Comparison of ENCODE assay signal across 8 mouse cellular contexts in the genomic region with DNA sequence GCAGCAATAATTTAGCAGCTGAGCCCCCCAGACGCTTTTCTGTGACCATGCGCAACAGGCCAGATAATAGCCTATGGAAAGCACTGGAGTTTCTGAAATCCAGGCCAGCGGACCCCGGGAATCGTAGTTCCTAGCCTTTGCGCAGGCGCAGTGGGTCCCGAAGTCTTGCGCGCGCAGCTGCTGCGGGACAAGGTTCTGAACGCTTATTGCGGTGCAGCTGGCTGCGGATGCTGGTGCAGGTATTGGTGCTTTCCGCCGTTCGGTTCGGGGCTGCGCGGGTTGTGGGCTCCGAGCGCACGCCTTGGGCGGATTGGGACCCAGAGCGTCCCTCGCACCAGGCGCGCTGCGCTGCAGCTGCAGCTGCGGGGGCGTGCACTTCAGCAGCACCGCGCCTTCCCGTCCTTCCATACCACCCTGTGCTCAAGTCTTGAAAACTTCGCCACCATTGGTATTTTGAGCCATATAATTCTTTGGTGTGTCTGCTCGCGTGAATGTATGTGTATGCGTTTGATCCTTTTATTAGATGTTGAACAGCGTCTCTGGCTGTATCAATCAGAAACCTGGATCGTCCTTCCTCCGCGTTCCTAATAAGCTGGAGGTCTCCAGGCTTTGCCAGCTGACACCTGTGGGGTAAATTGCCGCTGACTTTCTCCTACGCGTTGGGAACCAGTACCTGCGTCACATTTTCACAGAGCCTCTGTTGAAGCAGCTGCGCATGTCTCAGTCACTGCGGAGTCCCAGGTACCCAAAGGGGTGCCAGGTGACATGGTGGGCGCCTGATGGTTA. TPM values are rescaled to one million over a fixed set of nuclear protein-coding genes. Genes with fewer than 3 reads are reported as not detected.
A peak's percentile ranks its signal among the peaks of the same experiment; 100 is the strongest.
DNase-seq lines count a peak whose midpoint lies in the region; ATAC-seq and TF ChIP-seq lines count a peak whose summit lies in the region.

Zkscan16 (plus strand) TSS at position 209 of the 786 bp plus-strand sequence.

- WGBS in hindbrain, embryonic 11.5 days = 2% methylated on average over 50 of the region's 50 CpGs
- under 1% methylated on average over 50 of the region's 50 CpGs for WGBS in lung, embryonic 14.5 days
- 1% methylated on average over 50 of the region's 50 CpGs for WGBS in olfactory bulb, adult 2 months

- peak within 1 kb of the TSS; percentile 64 for H3K4me3 ChIP-seq in hindbrain, embryonic 11.5 days (ENCODE audit: low read depth, low read length)
- peak within 1 kb of the TSS; percentile 65 for H3K4me3 ChIP-seq in lung, embryonic 14.5 days (ENCODE audit: low read depth, low read length)
- peak within 1 kb of the TSS; percentile 75 for H3K4me3 ChIP-seq in olfactory bulb, adult 2 months (ENCODE audit: insufficient read depth, low read depth, low read length)

- TF ChIP-seq POLR2A in olfactory bulb, adult 2 months (IDR thresholded peaks at IDR 0.05; ENCODE audit: insufficient read depth, low read depth, low read length) = peak; percentile 41; the same call in 1 of the 2 replicates

- H3K4me2 ChIP-seq in hindbrain, embryonic 11.5 days (replicated peaks; ENCODE audit: low read depth, low read length) = peak within 1 kb of the TSS; percentile 66
- H3K4me2 ChIP-seq in lung, embryonic 14.5 days = peak within 1 kb of the TSS; percentile 90

- peak within 1 kb of the TSS; percentile 65 for H3K9ac ChIP-seq in hindbrain, embryonic 11.5 days (ENCODE audit: low read depth, low read length)
- peak within 1 kb of the TSS; percentile 57 for H3K9ac ChIP-seq in lung, embryonic 14.5 days

- TF ChIP-seq CTCF in lung, embryonic 14.5 days (IDR thresholded peaks at IDR 0.05; ENCODE audit: low read depth) = no peak
- TF ChIP-seq CTCF in olfactory bulb, adult 2 months (IDR thresholded peaks at IDR 0.05; ENCODE audit: insufficient read depth, low read depth, low read length) = no peak

- peak; percentile 81 for DNase-seq in Muller cell, postnatal 12 days (ENCODE audit: inconsistent ontology term)
- peak; percentile 90 for DNase-seq in cerebellum, adult 9-10 months
- peak; percentile 87 to 93 for DNase-seq in frontal cortex, postnatal 10 days (ENCODE audit: low spot score in 2 of 2)
- DNase-seq in hindbrain, embryonic 11.5 days (ENCODE audit: low spot score) = peak; percentile 96
- DNase-seq in layer of hippocampus, adult 9-10 months (ENCODE audit: low spot score) = peak; percentile 83
- peak; percentile 95 for DNase-seq in lung, embryonic 14.5 days
- DNase-seq in testis, postnatal 14 days (ENCODE audit: low spot score) = peak; percentile 85

- no peaks in the 10 kb centered on the region for H3K9me3 ChIP-seq in hindbrain, embryonic 11.5 days (ENCODE audit: control insufficient read depth, low read length)
- no peaks in the 10 kb centered on the region for H3K9me3 ChIP-seq in lung, embryonic 14.5 days (ENCODE audit: low read depth, low read length)

- H3K36me3 ChIP-seq in hindbrain, embryonic 11.5 days (ENCODE audit: control insufficient read depth, insufficient read depth, low read length) = no peaks in the 10 kb centered on the region
- H3K36me3 ChIP-seq in lung, embryonic 14.5 days (ENCODE audit: insufficient read depth) = no peaks in the 10 kb centered on the region

- H3K27me3 ChIP-seq in hindbrain, embryonic 11.5 days (ENCODE audit: control insufficient read depth, insufficient read depth, low read length) = no peaks in the 10 kb centered on the region
- H3K27me3 ChIP-seq in lung, embryonic 14.5 days (ENCODE audit: insufficient read depth, low read length) = 0 out of 2 replicates have a peak, but pooled peaks cover 5% of the 10 kb centered on the region

- no peaks in the 10 kb centered on the region for H3K4me1 ChIP-seq in hindbrain, embryonic 11.5 days (replicated peaks; ENCODE audit: control insufficient read depth, insufficient read depth, low read length)
- H3K4me1 ChIP-seq in lung, embryonic 14.5 days (ENCODE audit: insufficient read depth) = no peaks in the 10 kb centered on the region
- peaks cover 10% of the 10 kb centered on the region for H3K4me1 ChIP-seq in olfactory bulb, adult 2 months (ENCODE audit: control insufficient read depth, insufficient read depth, low read length)

- ATAC-seq in hindbrain, embryonic 11.5 days (ENCODE audit: low FRiP score) = peak; percentile 88
- peak; percentile 84 for ATAC-seq in lung, embryonic 14.5 days (ENCODE audit: insufficient read depth)

- H3K27ac ChIP-seq in hindbrain, embryonic 11.5 days (ENCODE audit: low read depth, low read length) = no peak within 1 kb of the TSS
- H3K27ac ChIP-seq in lung, embryonic 14.5 days (ENCODE audit: low read depth) = no peak within 1 kb of the TSS
- H3K27ac ChIP-seq in olfactory bulb, adult 2 months (ENCODE audit: insufficient read depth, low read depth, low read length) = peak within 1 kb of the TSS; percentile 18

RNA-seq across cellular contexts. Expression of gene Zkscan16, which starts in this region (rescaled TPM):
- polyA plus RNA-seq in hindbrain, embryonic 11.5 days (2014; fragmentation: Nextera tagmentation; extraction: Ambion mirVana) = 0.73 and 0.93 TPM in 2 replicates
- polyA plus RNA-seq in lung, embryonic 14.5 days (2014; fragmentation: Nextera tagmentation; extraction: Ambion mirVana) = 0.46 and 0.70 TPM in 2 replicates
- not detected in 2 replicates for polyA plus RNA-seq in olfactory bulb, adult 2 months (2012; ENCODE audit: insufficient read depth, insufficient read length, low replicate concordance, missing spikeins)

Comparison
In these comparisons a context has a peak if more than half of its experiments do, and no peak if none do; other contexts are left out.
1. Peak in DNase-seq, ATAC-seq, H3K4me3 ChIP-seq, H3K9ac ChIP-seq and H3K4me2 ChIP-seq in hindbrain, embryonic 11.5 days; RNA of the gene not detected or under 1 TPM.
2. Peak in DNase-seq, ATAC-seq, H3K4me3 ChIP-seq, H3K9ac ChIP-seq and H3K4me2 ChIP-seq in lung, embryonic 14.5 days; RNA of the gene not detected or under 1 TPM.